ENCODE assay signal across 15 mouse cellular contexts in genomic region chr6:114719100-114719499, GRCm38 (mm10).
DNase-seq lines count a peak whose midpoint lies in the region; ATAC-seq lines count a peak whose summit lies in the region.
"Had no signal": no experiment of that assay in that cellular context is flagged by ENCODE, and none has a peak within 500 bp of the region (broad histone marks: within the 10 kb centered on the region; RNA-seq: fewer than 3 reads in every experiment).

No protein-coding gene starts in this region.

- H3K9me3 ChIP-seq in heart, embryonic 10.5 days, result no peaks in the 10 kb centered on the region
- H3K9me3 ChIP-seq in hindbrain, embryonic 15.5 days, result no peaks in the 10 kb centered on the region
- H3K9me3 ChIP-seq: embryonic facial prominence, embryonic 15.5 days had no signal

- 0 out of 2 replicates have a peak, but pooled peaks cover 4% of the 10 kb centered on the region for H3K36me3 ChIP-seq in heart, embryonic 10.5 days
- no peaks in the 10 kb centered on the region for H3K36me3 ChIP-seq in hindbrain, embryonic 15.5 days
- H3K36me3 ChIP-seq: embryonic facial prominence, embryonic 15.5 days had no signal

- no peak for DNase-seq in heart, embryonic 10.5 days (ENCODE audit: low spot score)
- no peak for DNase-seq in heart, adult 8-10 months (ENCODE audit: low spot score)
- peak; percentile 70 for DNase-seq in layer of hippocampus, adult 9-11 months
- no peak for DNase-seq in layer of hippocampus, postnatal 14 days (ENCODE audit: low spot score in 2 of 2)
- peak; percentile 79 for DNase-seq in Muller cell, postnatal 12 days (ENCODE audit: inconsistent ontology term)
- DNase-seq in adrenal gland, postnatal 4 days (ENCODE audit: low spot score in 2 of 2), result no peak
- DNase-seq: adrenal gland, postnatal 25 days; cerebellum, postnatal 14 days; gastrocnemius, adult 2 months; thymus, postnatal 25 days had no signal

- H3K9ac ChIP-seq in hindbrain, embryonic 15.5 days, result no peak overlapping the region
- H3K9ac ChIP-seq: embryonic facial prominence, embryonic 15.5 days had no signal

- H3K4me2 ChIP-seq in hindbrain, embryonic 15.5 days, result no peak overlapping the region
- H3K4me2 ChIP-seq: embryonic facial prominence, embryonic 15.5 days had no signal

- ATAC-seq in hindbrain, embryonic 15.5 days (ENCODE audit: low FRiP score, low read depth), result no peak
- ATAC-seq in megakaryocyte-erythroid progenitor cell, adult 5-6 weeks (replicated peaks; ENCODE audit: low FRiP score, low TSS enrichment, poor library complexity, severe bottlenecking), result no peak
- ATAC-seq: intestine, embryonic 16.5 days; lung, postnatal 0 days had no signal

- H3K4me3 ChIP-seq in heart, embryonic 10.5 days, result no peak overlapping the region
- H3K4me3 ChIP-seq in hindbrain, embryonic 15.5 days, result no peak overlapping the region
- H3K4me3 ChIP-seq: embryonic facial prominence, embryonic 15.5 days; gastrocnemius, adult 2 months had no signal

- peaks cover 2% of the 10 kb centered on the region; the same call in 1 of the 2 replicates for H3K27me3 ChIP-seq in heart, embryonic 10.5 days (ENCODE audit: insufficient read depth, poor library complexity, severe bottlenecking)
- H3K27me3 ChIP-seq in hindbrain, embryonic 15.5 days, result no peaks in the 10 kb centered on the region
- H3K27me3 ChIP-seq: embryonic facial prominence, embryonic 15.5 days had no signal

- peak overlapping the region; percentile 71; the same call in 1 of the 2 replicates for H3K27ac ChIP-seq in heart, embryonic 10.5 days
- peak overlapping the region; percentile 56 for H3K27ac ChIP-seq in hindbrain, embryonic 15.5 days (replicated peaks)
- H3K27ac ChIP-seq: embryonic facial prominence, embryonic 15.5 days; gastrocnemius, adult 2 months had no signal

- WGBS in heart, embryonic 10.5 days, result 51% methylated on average over 5 of the region's 5 CpGs
- whole genome bisulfite sequencing in hindbrain, embryonic 15.5 days, result 38% methylated on average over 5 of the region's 5 CpGs

- H3K4me1 ChIP-seq in heart, embryonic 10.5 days, result peaks cover 42% of the 10 kb centered on the region
- peaks cover 31% of the 10 kb centered on the region for H3K4me1 ChIP-seq in hindbrain, embryonic 15.5 days (replicated peaks)

Comparison
In these comparisons a context has a peak if more than half of its experiments do, and no peak if none do; other contexts are left out.
1. DNase-seq: peak in layer of hippocampus, adult 9-11 months (single experiment) and Muller cell, postnatal 12 days (single experiment); none in heart, embryonic 10.5 days (single experiment), heart, adult 8-10 months (single experiment), layer of hippocampus, postnatal 14 days (0 of 2) and adrenal gland, postnatal 4 days (0 of 2).